Mouse (Mus musculus): ENCODE results near the gene Ulk1. TPM values are rescaled to one million over a fixed set of nuclear protein-coding genes. Genes with fewer than 3 reads are reported as not detected.

Gene Ulk1
- total and polyA plus RNA-seq, 3 experiments, result 4.9 to 23.0 TPM; not detected in 1

- H3K79me2 ChIP-seq (ENCODE audit: control insufficient read depth, insufficient read depth, low read length, poor library complexity), result no peaks in the 10 kb centered on the region
- H3K27ac ChIP-seq (ENCODE audit: control insufficient read depth, low read depth, low read length), result no peak overlapping the region
- H3K4me1 ChIP-seq (ENCODE audit: control insufficient read depth in 1 of 2, insufficient read depth in 2 of 2, low read length in 2 of 2), result peaks cover 10 to 25% of the 10 kb centered on the region in 2 experiments
- H3K4me3 ChIP-seq (ENCODE audit: control insufficient read depth in 1 of 2, insufficient read depth in 1 of 2, low read depth in 2 of 2, low read length in 2 of 2), result no peak overlapping the region
- no peak for DNase-seq (ENCODE audit: low read depth, low spot score)
- H3K36me3 ChIP-seq (ENCODE audit: control insufficient read depth in 1 of 2, insufficient read depth in 2 of 2, low read length in 2 of 2), result peaks cover 0 to 29% of the 10 kb centered on the region in 2 experiments; a peak in 3 of 4 replicates
- H3K27me3 ChIP-seq (ENCODE audit: control insufficient read depth in 1 of 2, insufficient read depth in 2 of 2, low read length in 2 of 2), result no peaks in the 10 kb centered on the region
- H3K9me3 ChIP-seq (replicated peaks; ENCODE audit: insufficient read depth, low read length), result no peaks in the 10 kb centered on the region
- H3K9ac ChIP-seq (ENCODE audit: control insufficient read depth, low read depth, low read length, poor library complexity, severe bottlenecking), result no peak overlapping the region
- no peak for TF ChIP-seq HCFC1 (IDR thresholded peaks at IDR 0.05; ENCODE audit: low read depth, low read length)
- no peak for TF ChIP-seq ZKSCAN1 (IDR thresholded peaks at IDR 0.05; ENCODE audit: low read depth, low read length)
- TF ChIP-seq SMC3 (IDR thresholded peaks at IDR 0.05; ENCODE audit: low read depth, low read length), result no peak
- TF ChIP-seq MAX (IDR thresholded peaks at IDR 0.05; ENCODE audit: low read length), result no peak
- no peak for TF ChIP-seq GABPA (IDR thresholded peaks at IDR 0.05; ENCODE audit: low read depth, low read length)
- TF ChIP-seq USF2 (IDR thresholded peaks at IDR 0.05; ENCODE audit: borderline replicate concordance in 1 of 2, insufficient read depth in 1 of 2, low read depth in 1 of 2, low read length in 2 of 2), result no peak
Observed at GRCm38 (mm10) chr5:110801036-110801624, 8.8 kb downstream of the Ulk1 start.

DNA sequence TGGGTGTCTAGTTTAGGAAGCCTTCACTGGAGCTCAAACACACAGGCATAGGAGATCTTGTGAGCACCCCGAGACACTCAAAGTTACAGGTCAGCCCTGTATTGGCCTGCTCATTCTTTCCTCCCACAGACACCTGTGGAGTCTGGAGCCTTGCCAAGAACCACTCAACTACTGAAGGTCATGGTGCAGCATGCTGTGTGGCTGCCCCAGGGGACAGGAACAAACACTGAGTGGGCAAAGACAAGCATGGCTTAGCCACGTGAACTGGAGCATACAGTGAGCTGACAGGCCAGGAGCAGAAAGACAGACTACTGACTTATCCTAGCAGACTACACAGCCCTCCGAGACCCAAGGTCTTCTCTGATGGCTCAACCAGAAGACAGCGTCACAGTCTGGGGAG lies 12.2 kb downstream of the Ulk1 start:
- TF ChIP-seq KAT2A (conservative IDR thresholded peaks at IDR 0.05; ENCODE audit: low read depth, low read length) (no peak), POLR2A (IDR thresholded peaks at IDR 0.05; ENCODE audit: control insufficient read depth in 1 of 2, insufficient read depth in 1 of 2, low read depth in 1 of 2, low read length in 2 of 2, poor library complexity in 1 of 2) (no peak), NELFE (IDR thresholded peaks at IDR 0.05; ENCODE audit: low read depth, low read length) (no peak), MAZ (IDR thresholded peaks at IDR 0.05; ENCODE audit: low read depth, low read length) (no peak), USF1 (IDR thresholded peaks at IDR 0.05; ENCODE audit: low read depth, low read length) (no peak), TAL1 (IDR thresholded peaks at IDR 0.05; ENCODE audit: low read length) (no peak), CTCF (IDR thresholded peaks at IDR 0.05 in 2 of 3, conservative IDR thresholded peaks at IDR 0.05 in 1 of 3; ENCODE audit: control insufficient read depth in 1 of 3, insufficient read depth in 1 of 3, low read depth in 2 of 3, low read length in 3 of 3, poor library complexity in 1 of 3, severe bottlenecking in 1 of 3) (no peak)
- H3K9ac ChIP-seq (ENCODE audit: control insufficient read depth, low read depth, low read length, poor library complexity, severe bottlenecking), result no peak overlapping the region
- H3K27ac ChIP-seq (ENCODE audit: control insufficient read depth, low read depth, low read length), result no peak overlapping the region
- no peak overlapping the region for H3K4me3 ChIP-seq (ENCODE audit: control insufficient read depth in 1 of 2, insufficient read depth in 1 of 2, low read depth in 2 of 2, low read length in 2 of 2)
- H3K9me3 ChIP-seq (replicated peaks; ENCODE audit: insufficient read depth, low read length), result no peaks in the 10 kb centered on the region
- no peak for DNase-seq (ENCODE audit: low read depth, low spot score)
- no peaks in the 10 kb centered on the region for H3K79me2 ChIP-seq (ENCODE audit: control insufficient read depth, insufficient read depth, low read length, poor library complexity)
- peaks cover 0 to 6% of the 10 kb centered on the region in 2 experiments; a peak in 3 of 4 replicates for H3K36me3 ChIP-seq (ENCODE audit: control insufficient read depth in 1 of 2, insufficient read depth in 2 of 2, low read length in 2 of 2)
- peaks cover 4 to 5% of the 10 kb centered on the region in 2 experiments for H3K4me1 ChIP-seq (ENCODE audit: control insufficient read depth in 1 of 2, insufficient read depth in 2 of 2, low read length in 2 of 2)
- no peaks in the 10 kb centered on the region for H3K27me3 ChIP-seq (ENCODE audit: control insufficient read depth in 1 of 2, insufficient read depth in 2 of 2, low read length in 2 of 2)

GRCm38 (mm10) chr5:110794363-110794762 lies 15.5 kb downstream of the Ulk1 start:
- no peak overlapping the region for H3K27ac ChIP-seq (ENCODE audit: control insufficient read depth, low read depth, low read length)
- no peaks in the 10 kb centered on the region for H3K9me3 ChIP-seq (replicated peaks; ENCODE audit: insufficient read depth, low read length)
- H3K79me2 ChIP-seq (ENCODE audit: control insufficient read depth, insufficient read depth, low read length, poor library complexity), result no peaks in the 10 kb centered on the region
- H3K4me3 ChIP-seq (ENCODE audit: control insufficient read depth in 1 of 2, insufficient read depth in 1 of 2, low read depth in 2 of 2, low read length in 2 of 2), result no peak overlapping the region
- no peaks in the 10 kb centered on the region for H3K4me1 ChIP-seq (ENCODE audit: control insufficient read depth in 1 of 2, insufficient read depth in 2 of 2, low read length in 2 of 2)
- no peak overlapping the region for H3K9ac ChIP-seq (ENCODE audit: control insufficient read depth, low read depth, low read length, poor library complexity, severe bottlenecking)
- TF ChIP-seq MAZ (IDR thresholded peaks at IDR 0.05; ENCODE audit: low read depth, low read length) (no peak), CHD2 (IDR thresholded peaks at IDR 0.05; ENCODE audit: low read length) (no peak), KAT2A (conservative IDR thresholded peaks at IDR 0.05; ENCODE audit: low read depth, low read length) (no peak), CHD1 (IDR thresholded peaks at IDR 0.05; ENCODE audit: low read depth, low read length) (no peak), SIN3A (IDR thresholded peaks at IDR 0.05; ENCODE audit: low read length) (no peak), JUND (IDR thresholded peaks at IDR 0.05; ENCODE audit: low read depth, low read length) (no peak), HCFC1 (IDR thresholded peaks at IDR 0.05; ENCODE audit: low read depth, low read length) (no peak), MAX (IDR thresholded peaks at IDR 0.05; ENCODE audit: low read length) (no peak), POLR2AphosphoS5 (IDR thresholded peaks at IDR 0.05; ENCODE audit: borderline replicate concordance, low read depth, low read length) (no peak), MYB (IDR thresholded peaks at IDR 0.05; ENCODE audit: low read depth, low read length) (no peak), NELFE (IDR thresholded peaks at IDR 0.05; ENCODE audit: low read depth, low read length) (no peak), POLR2AphosphoS2 (IDR thresholded peaks at IDR 0.05; ENCODE audit: low read length) (no peak)
- DNase-seq (ENCODE audit: low read depth, low spot score), result no peak
- no peaks in the 10 kb centered on the region for H3K27me3 ChIP-seq (ENCODE audit: control insufficient read depth in 1 of 2, insufficient read depth in 2 of 2, low read length in 2 of 2)
- no peaks in the 10 kb centered on the region; a peak in 1 of 4 replicates for H3K36me3 ChIP-seq (ENCODE audit: control insufficient read depth in 1 of 2, insufficient read depth in 2 of 2, low read length in 2 of 2)
